Mouse (Mus musculus): ENCODE data around the gene Erp29. TPM values are rescaled to one million over a fixed set of nuclear protein-coding genes. Genes with fewer than 3 reads are reported as not detected.
A peak's percentile ranks its signal among the peaks of the same experiment; 100 is the strongest.

Erp29 gene
- polyA plus RNA-seq, 1 experiment: 77.8 TPM

DNA sequence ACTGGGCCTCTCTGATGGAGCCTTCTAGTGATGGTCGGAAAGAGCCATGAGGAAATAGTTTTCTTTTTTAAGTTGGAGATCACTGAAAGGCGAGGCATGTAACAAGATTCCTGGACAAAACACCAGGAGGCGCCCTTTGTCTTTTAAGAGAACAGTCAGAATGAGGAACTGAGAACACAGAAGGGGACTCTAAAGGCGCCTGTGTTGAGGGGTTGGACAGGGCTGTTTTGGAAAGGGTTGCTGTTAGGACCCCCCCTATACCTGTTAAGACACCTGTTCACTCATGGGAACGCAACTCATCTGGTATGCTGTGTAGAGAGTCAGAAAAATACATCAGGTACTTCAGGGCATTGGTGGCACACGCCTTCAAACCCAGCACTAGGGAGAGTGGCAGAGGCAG, 2.3 kb downstream of the Erp29 start:
- Histone ChIP-seq H3K27me3 (replicated peaks; ENCODE audit: control insufficient read depth, insufficient read depth, low read length) (no peaks in the 10 kb centered on the region), H3K4me3 (ENCODE audit: insufficient read depth, low read depth, low read length) (no peak overlapping the region), H3K27ac (ENCODE audit: insufficient read depth, low read depth, low read length) (no peak overlapping the region), H3K4me1 (ENCODE audit: control insufficient read depth, insufficient read depth, low read length) (peaks cover 20% of the 10 kb centered on the region; the same call in 1 of the 2 replicates), H3K36me3 (ENCODE audit: control insufficient read depth, insufficient read depth, low read length) (peaks cover 2% of the 10 kb centered on the region)
- peak; percentile 69 for DNase-seq
- WGBS: 57% methylated on average over 6 of the region's 6 CpGs
- TF ChIP-seq POLR2A (IDR thresholded peaks at IDR 0.05; ENCODE audit: low read depth, low read length) (no peak), CTCF (conservative IDR thresholded peaks at IDR 0.05; ENCODE audit: insufficient read depth, insufficient read length, low read depth, low read length) (no peak)

DNA sequence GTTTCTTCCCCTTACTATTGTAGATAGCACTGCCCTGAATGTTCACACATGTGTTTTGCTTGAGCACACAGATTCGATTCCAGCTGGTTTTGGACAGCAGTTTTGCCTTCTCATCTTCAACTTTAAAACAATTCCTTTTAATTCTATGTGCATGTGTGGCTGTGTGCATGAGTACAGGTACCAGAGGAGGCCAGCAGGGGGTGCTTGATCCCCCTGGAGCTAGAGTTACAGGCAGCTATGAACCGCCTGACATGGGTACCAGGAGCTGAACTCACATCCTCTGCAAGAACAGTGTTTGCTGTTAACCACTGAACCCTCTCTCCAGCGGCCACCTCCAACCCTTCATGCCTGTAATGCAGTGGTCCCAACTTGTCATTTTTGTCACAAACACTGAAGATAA, 3.9 kb downstream of the Erp29 start:
- Histone ChIP-seq H3K4me1 (ENCODE audit: control insufficient read depth, insufficient read depth, low read length) (peaks cover 12% of the 10 kb centered on the region; the same call in 1 of the 2 replicates), H3K4me3 (ENCODE audit: insufficient read depth, low read depth, low read length) (no peak overlapping the region), H3K27ac (ENCODE audit: insufficient read depth, low read depth, low read length) (no peak overlapping the region), H3K27me3 (replicated peaks; ENCODE audit: control insufficient read depth, insufficient read depth, low read length) (no peaks in the 10 kb centered on the region), H3K36me3 (ENCODE audit: control insufficient read depth, insufficient read depth, low read length) (peaks cover 4% of the 10 kb centered on the region)
- 85% methylated on average over 3 of the region's 3 CpGs for WGBS
- TF ChIP-seq POLR2A (IDR thresholded peaks at IDR 0.05; ENCODE audit: low read depth, low read length) (no peak), CTCF (conservative IDR thresholded peaks at IDR 0.05; ENCODE audit: insufficient read depth, insufficient read length, low read depth, low read length) (peak; percentile 47)
- DNase-seq: peak; percentile 25

DNA sequence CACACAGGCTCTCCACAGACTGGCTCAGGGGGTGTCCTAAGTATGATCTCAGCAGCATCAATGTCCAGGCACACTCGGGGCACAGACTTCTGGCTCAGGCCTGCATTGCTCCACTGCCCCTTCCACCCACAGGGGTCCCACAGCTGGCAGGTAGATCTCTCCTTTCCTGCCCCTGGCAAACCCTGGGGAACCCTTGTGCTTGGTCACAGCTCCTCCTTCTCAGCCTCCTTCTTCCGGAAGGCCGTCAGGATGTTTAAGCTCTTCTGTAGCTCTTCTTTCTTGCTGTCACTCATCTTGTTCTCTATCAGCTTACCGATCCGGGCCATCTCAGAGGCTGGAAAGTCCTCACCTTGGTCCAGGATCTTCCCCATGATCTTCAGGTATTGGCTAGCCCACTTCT, 7.4 kb downstream of the Erp29 start:
- WGBS: 86% methylated on average over 5 of the region's 5 CpGs
- no peaks in the 10 kb centered on the region; the same call in 1 of the 2 replicates for H3K4me1 ChIP-seq (ENCODE audit: control insufficient read depth, insufficient read depth, low read length)
- H3K36me3 ChIP-seq (ENCODE audit: control insufficient read depth, insufficient read depth, low read length): peaks cover 6% of the 10 kb centered on the region
- no peaks in the 10 kb centered on the region for H3K27me3 ChIP-seq (replicated peaks; ENCODE audit: control insufficient read depth, insufficient read depth, low read length)
- no peak overlapping the region for H3K4me3 ChIP-seq (ENCODE audit: insufficient read depth, low read depth, low read length)
- TF ChIP-seq CTCF (conservative IDR thresholded peaks at IDR 0.05; ENCODE audit: insufficient read depth, insufficient read length, low read depth, low read length): no peak
- TF ChIP-seq POLR2A (IDR thresholded peaks at IDR 0.05; ENCODE audit: low read depth, low read length): no peak
- DNase-seq: no peak
- no peak overlapping the region for H3K27ac ChIP-seq (ENCODE audit: insufficient read depth, low read depth, low read length)

- no peaks in the 10 kb centered on the region for H3K27me3 ChIP-seq (replicated peaks; ENCODE audit: control insufficient read depth, insufficient read depth, low read length)
- peak; percentile 74 for DNase-seq
- peaks cover 6% of the 10 kb centered on the region for H3K36me3 ChIP-seq (ENCODE audit: control insufficient read depth, insufficient read depth, low read length)
- no peak overlapping the region for H3K4me3 ChIP-seq (ENCODE audit: insufficient read depth, low read depth, low read length)
- no peak for TF ChIP-seq POLR2A (IDR thresholded peaks at IDR 0.05; ENCODE audit: low read depth, low read length)
- peak; percentile 39 for TF ChIP-seq CTCF (conservative IDR thresholded peaks at IDR 0.05; ENCODE audit: insufficient read depth, insufficient read length, low read depth, low read length)
- 95% methylated on average over 3 of the region's 3 CpGs for WGBS
- H3K27ac ChIP-seq (ENCODE audit: insufficient read depth, low read depth, low read length): no peak overlapping the region
- no peaks in the 10 kb centered on the region for H3K4me1 ChIP-seq (ENCODE audit: control insufficient read depth, insufficient read depth, low read length)
Measured at GRCm38 (mm10) chr5:121443548-121443947, 8.8 kb downstream of the Erp29 start.

GRCm38 (mm10) chr5:121438756-121439155, 13.6 kb downstream of the Erp29 start:
- no peak for DNase-seq
- Histone ChIP-seq H3K4me1 (ENCODE audit: control insufficient read depth, insufficient read depth, low read length) (no peaks in the 10 kb centered on the region), H3K4me3 (ENCODE audit: insufficient read depth, low read depth, low read length) (no peak overlapping the region), H3K27ac (ENCODE audit: insufficient read depth, low read depth, low read length) (no peak overlapping the region), H3K27me3 (replicated peaks; ENCODE audit: control insufficient read depth, insufficient read depth, low read length) (no peaks in the 10 kb centered on the region), H3K36me3 (ENCODE audit: control insufficient read depth, insufficient read depth, low read length) (peaks cover 2% of the 10 kb centered on the region; the same call in 1 of the 2 replicates)
- no peak for TF ChIP-seq CTCF (conservative IDR thresholded peaks at IDR 0.05; ENCODE audit: insufficient read depth, insufficient read length, low read depth, low read length)
- no peak for TF ChIP-seq POLR2A (IDR thresholded peaks at IDR 0.05; ENCODE audit: low read depth, low read length)
- 94% methylated on average over 11 of the region's 11 CpGs for WGBS

GRCm38 (mm10) chr5:121438131-121438530, 14.2 kb downstream of the Erp29 start:
- TF ChIP-seq CTCF (conservative IDR thresholded peaks at IDR 0.05; ENCODE audit: insufficient read depth, insufficient read length, low read depth, low read length): no peak
- 75% methylated on average over 5 of the region's 5 CpGs for WGBS
- DNase-seq: no peak
- peaks cover 2% of the 10 kb centered on the region; the same call in 1 of the 2 replicates for H3K36me3 ChIP-seq (ENCODE audit: control insufficient read depth, insufficient read depth, low read length)
- no peaks in the 10 kb centered on the region for H3K27me3 ChIP-seq (replicated peaks; ENCODE audit: control insufficient read depth, insufficient read depth, low read length)
- no peak overlapping the region for H3K4me3 ChIP-seq (ENCODE audit: insufficient read depth, low read depth, low read length)
- H3K4me1 ChIP-seq (ENCODE audit: control insufficient read depth, insufficient read depth, low read length): no peaks in the 10 kb centered on the region
- no peak overlapping the region for H3K27ac ChIP-seq (ENCODE audit: insufficient read depth, low read depth, low read length)

DNA sequence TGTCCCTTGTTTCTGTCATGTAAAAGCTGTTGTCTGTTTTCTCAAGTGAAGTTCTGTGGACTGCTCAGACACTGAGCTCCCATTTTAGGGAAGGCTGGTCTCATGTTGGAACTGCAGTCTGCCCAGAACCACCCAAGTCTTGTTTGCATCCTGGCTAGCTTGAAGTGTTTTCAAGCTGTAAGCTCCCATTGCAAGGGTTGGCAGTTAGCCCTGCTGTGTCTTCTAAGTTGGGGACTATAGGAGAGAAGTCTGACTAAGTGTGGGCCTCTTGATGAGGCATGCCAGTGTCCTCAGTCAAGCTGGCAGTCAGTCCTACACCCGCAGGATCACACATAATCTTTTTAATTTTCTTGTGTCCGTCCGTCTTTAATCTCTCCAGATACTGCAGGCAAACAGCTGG, 23.4 kb downstream of the Erp29 start:
- no peak for TF ChIP-seq POLR2A (IDR thresholded peaks at IDR 0.05; ENCODE audit: low read depth, low read length)
- TF ChIP-seq CTCF (conservative IDR thresholded peaks at IDR 0.05; ENCODE audit: insufficient read depth, insufficient read length, low read depth, low read length): no peak
- Histone ChIP-seq H3K27ac (ENCODE audit: insufficient read depth, low read depth, low read length) (no peak overlapping the region), H3K4me3 (ENCODE audit: insufficient read depth, low read depth, low read length) (no peak overlapping the region), H3K36me3 (ENCODE audit: control insufficient read depth, insufficient read depth, low read length) (peaks cover 2% of the 10 kb centered on the region), H3K4me1 (ENCODE audit: control insufficient read depth, insufficient read depth, low read length) (no peaks in the 10 kb centered on the region), H3K27me3 (replicated peaks; ENCODE audit: control insufficient read depth, insufficient read depth, low read length) (no peaks in the 10 kb centered on the region)
- DNase-seq: no peak
- 94% methylated on average over 3 of the region's 3 CpGs for WGBS

Measured in kidney, adult 2 months (tissue).